Mouse (Mus musculus): Measurements from ENCODE around the gene Bsnd. TPM values are rescaled to one million over a fixed set of nuclear protein-coding genes. Genes with fewer than 3 reads are reported as not detected.

Gene Bsnd
- polyA plus RNA-seq, 1 experiment, result not detected

DNA sequence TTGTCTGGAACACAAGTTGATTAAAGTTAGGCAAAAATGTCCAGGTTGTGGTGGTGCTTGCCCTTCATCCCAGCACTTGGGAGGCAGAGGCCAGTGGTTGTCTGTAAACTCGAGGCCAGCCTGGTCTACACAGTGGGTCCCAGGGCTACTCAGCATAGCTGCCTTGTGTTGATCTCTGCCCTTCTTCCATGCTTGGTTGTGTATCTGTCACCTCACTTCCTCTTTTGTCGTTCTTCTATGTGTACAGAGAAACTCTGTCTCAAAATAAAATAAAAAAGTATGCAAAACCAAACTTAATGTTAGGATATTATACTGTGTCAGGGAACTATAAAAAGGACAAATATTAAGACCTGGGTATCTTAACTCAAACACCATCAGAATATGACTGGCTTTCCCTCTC is 32.0 kb upstream of the Bsnd start:
- TF ChIP-seq CTCF (IDR thresholded peaks at IDR 0.05; ENCODE audit: borderline replicate concordance, insufficient read depth, low read length) (no peak), POLR2A (IDR thresholded peaks at IDR 0.05; ENCODE audit: low read depth, low read length) (no peak)
- Histone ChIP-seq H3K4me1 (ENCODE audit: control insufficient read depth, insufficient read depth, low read length) (peaks cover 3% of the 10 kb centered on the region), H3K4me3 (ENCODE audit: insufficient read depth, low read length) (no peak overlapping the region), H3K27ac (ENCODE audit: insufficient read depth, low read length) (no peak overlapping the region)

DNA sequence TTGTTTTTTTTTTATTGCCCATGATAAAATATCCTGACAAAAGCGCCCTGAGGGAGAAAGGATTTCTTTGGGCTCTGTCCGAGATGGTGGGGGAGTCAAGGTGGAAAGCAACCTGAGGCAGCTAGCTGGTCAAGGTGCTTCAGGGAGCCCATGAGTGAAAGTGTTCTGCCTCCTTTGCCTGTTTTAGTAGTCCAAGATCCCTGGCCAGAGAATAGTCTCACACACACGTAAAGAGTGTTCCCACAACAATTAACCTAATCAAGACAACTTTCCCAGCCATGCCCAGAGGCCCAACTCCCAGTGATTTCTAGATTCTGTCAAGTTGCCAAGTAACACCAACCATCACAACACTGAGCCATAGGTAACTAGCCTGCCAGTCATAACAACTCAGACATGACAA is 30.5 kb upstream of the Bsnd start:
- no peak overlapping the region for H3K27ac ChIP-seq (ENCODE audit: insufficient read depth, low read length)
- no peak for TF ChIP-seq POLR2A (IDR thresholded peaks at IDR 0.05; ENCODE audit: low read depth, low read length)
- no peak for TF ChIP-seq CTCF (IDR thresholded peaks at IDR 0.05; ENCODE audit: borderline replicate concordance, insufficient read depth, low read length)
- no peaks in the 10 kb centered on the region for H3K4me1 ChIP-seq (ENCODE audit: control insufficient read depth, insufficient read depth, low read length)
- H3K4me3 ChIP-seq (ENCODE audit: insufficient read depth, low read length), result no peak overlapping the region

DNA sequence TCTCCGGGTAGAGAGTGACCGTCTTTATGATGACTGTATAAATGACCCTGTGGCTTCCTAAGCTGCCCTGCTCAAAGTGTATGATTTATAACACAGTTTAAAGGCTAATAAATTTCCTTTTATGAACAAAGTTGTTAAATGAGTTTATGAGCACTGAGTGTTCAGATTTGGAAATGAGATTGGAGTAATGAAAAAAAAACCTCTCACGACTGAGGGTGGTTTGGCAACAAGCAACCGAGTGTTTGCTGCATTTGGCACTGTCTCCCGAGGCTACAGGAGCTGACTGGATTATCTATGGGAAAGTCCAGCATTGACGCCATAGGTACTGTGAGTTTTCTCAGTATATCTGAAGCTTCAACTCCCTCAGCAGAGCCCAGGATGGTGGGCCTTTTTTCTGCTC is 22.5 kb upstream of the Bsnd start:
- no peak overlapping the region for H3K27ac ChIP-seq (ENCODE audit: insufficient read depth, low read length)
- H3K4me3 ChIP-seq (ENCODE audit: insufficient read depth, low read length), result no peak overlapping the region
- TF ChIP-seq POLR2A (IDR thresholded peaks at IDR 0.05; ENCODE audit: low read depth, low read length) (no peak), CTCF (IDR thresholded peaks at IDR 0.05; ENCODE audit: borderline replicate concordance, insufficient read depth, low read length) (no peak)
- no peaks in the 10 kb centered on the region for H3K4me1 ChIP-seq (ENCODE audit: control insufficient read depth, insufficient read depth, low read length)

DNA sequence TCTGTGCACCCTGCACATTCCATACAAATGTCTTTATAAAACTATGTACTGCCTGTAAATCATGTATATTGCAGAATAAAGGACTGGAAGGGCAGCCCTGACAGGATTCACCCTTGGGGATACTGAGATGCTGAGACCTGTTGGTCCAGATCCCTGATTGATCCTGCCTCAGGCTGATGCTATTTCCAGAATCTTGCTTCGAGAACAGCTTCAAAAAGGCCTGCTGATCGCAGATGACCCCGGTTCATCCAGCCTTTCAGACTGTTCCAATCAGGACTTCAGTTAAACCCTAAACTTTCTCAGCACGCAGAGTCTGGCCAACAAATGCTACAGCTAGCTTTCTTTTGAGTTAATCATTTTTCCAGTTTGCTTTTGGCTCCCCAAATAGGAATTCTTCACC is 17.8 kb upstream of the Bsnd start:
- H3K4me1 ChIP-seq (ENCODE audit: control insufficient read depth, insufficient read depth, low read length), result no peaks in the 10 kb centered on the region

DNA sequence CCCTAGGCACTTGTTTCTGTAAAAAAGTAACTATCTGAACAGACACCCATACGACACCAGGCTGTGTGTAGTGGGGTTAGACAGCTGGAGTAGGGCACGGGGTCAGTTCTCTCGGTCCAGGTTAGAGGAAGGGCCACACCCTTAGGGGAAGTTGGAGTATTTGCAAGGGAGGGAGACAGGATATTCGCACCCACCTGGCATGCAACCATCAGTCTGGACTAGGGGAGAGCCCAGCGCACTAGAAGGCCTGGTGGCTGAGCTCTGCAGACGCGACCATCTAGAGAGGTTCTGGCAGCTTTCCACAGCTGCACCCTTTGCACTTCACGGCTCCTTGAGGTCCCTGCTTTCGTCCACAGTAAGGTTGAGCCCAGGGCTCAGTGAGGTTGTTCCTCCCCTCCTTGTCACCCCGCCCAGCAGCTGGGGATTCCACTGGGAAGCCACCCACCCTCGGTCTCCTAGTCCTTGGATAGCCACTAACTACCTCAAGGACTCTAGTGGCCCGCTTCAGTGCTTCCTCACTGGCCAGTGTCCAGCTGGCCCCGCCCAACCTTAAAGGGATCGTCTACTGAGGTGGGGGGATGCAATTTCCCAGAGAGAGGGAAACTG is 13.5 kb upstream of the Bsnd start:
- Histone ChIP-seq H3K4me1 (ENCODE audit: control insufficient read depth, insufficient read depth, low read length) (no peaks in the 10 kb centered on the region), H3K27ac (ENCODE audit: insufficient read depth, low read length) (no peak overlapping the region), H3K4me3 (ENCODE audit: insufficient read depth, low read length) (no peak overlapping the region)
- no peak for TF ChIP-seq POLR2A (IDR thresholded peaks at IDR 0.05; ENCODE audit: low read depth, low read length)

More for the DNA sequence above, 17.8 kb upstream of the Bsnd start:
- TF ChIP-seq POLR2A (IDR thresholded peaks at IDR 0.05; ENCODE audit: low read depth, low read length) (no peak), CTCF (IDR thresholded peaks at IDR 0.05; ENCODE audit: borderline replicate concordance, insufficient read depth, low read length) (no peak)
- Histone ChIP-seq H3K27ac (ENCODE audit: insufficient read depth, low read length) (no peak overlapping the region), H3K4me3 (ENCODE audit: insufficient read depth, low read length) (no peak overlapping the region)

DNA sequence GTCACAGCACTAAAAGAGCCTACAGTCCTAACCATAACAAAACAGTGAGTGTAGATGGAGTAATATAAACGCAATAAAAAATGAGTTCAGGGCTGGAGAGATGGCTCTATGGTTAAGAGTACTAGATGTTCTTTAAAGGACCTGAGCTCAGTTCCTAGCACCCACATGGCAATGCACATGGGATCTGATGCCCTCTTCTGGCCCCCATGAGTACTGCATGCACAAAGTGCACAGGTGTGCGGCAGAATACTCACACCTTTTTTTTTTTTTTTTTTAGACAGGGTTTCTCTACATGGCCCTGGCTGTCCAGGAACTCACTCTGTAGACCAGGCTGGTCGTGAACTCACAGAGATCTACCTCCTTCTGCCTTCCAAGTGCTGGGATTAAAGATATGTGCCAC is 11.5 kb upstream of the Bsnd start:
- Histone ChIP-seq H3K4me3 (ENCODE audit: insufficient read depth, low read length) (no peak overlapping the region), H3K27ac (ENCODE audit: insufficient read depth, low read length) (no peak overlapping the region)
- TF ChIP-seq CTCF (IDR thresholded peaks at IDR 0.05; ENCODE audit: borderline replicate concordance, insufficient read depth, low read length) (no peak), POLR2A (IDR thresholded peaks at IDR 0.05; ENCODE audit: low read depth, low read length) (no peak)

DNA sequence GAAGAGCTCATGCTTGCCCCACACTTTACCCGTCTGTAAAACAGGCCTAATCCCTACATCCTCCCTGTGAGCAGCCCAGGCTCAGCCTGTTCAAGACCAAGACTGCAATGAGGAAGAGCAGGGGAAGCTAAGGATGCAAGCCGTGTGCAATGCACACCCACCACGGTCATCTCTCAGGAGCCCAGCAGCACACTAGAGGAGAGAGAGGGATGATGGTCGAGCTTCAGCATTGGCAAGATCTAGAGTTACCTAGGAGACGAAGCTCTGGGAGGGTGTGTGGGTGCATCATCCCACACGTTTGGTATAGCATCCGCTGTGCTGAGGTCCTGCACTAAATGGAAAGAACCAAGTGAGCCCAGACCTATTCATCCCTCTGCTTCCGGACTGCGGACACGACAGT is 8.0 kb upstream of the Bsnd start:
- Histone ChIP-seq H3K4me3 (ENCODE audit: insufficient read depth, low read length) (no peak overlapping the region), H3K27ac (ENCODE audit: insufficient read depth, low read length) (no peak overlapping the region), H3K4me1 (ENCODE audit: control insufficient read depth, insufficient read depth, low read length) (no peaks in the 10 kb centered on the region)
- TF ChIP-seq POLR2A (IDR thresholded peaks at IDR 0.05; ENCODE audit: low read depth, low read length) (no peak), CTCF (IDR thresholded peaks at IDR 0.05; ENCODE audit: borderline replicate concordance, insufficient read depth, low read length) (no peak)

More for the DNA sequence above, 11.5 kb upstream of the Bsnd start:
- no peaks in the 10 kb centered on the region for H3K4me1 ChIP-seq (ENCODE audit: control insufficient read depth, insufficient read depth, low read length)

DNA sequence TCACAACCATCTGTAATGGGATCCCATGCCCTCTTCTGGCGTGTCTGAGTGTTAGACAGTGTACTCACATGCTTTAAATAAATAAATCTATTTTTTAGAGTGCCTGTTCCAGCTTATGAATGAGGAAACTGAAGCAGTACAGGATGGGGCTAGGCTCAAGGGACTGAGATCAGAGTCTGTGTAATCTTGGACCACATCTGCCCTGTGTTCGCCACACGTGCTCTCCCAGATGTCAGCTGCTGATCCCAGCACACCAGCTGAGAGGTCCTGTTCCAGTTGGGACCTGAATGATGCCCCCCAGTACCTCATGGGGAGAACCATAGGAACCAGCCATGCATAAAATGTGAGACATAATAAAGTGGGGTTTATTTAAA is 6.4 kb upstream of the Bsnd start:
- no peak overlapping the region for H3K4me3 ChIP-seq (ENCODE audit: insufficient read depth, low read length)
- H3K27ac ChIP-seq (ENCODE audit: insufficient read depth, low read length), result no peak overlapping the region
- TF ChIP-seq CTCF (IDR thresholded peaks at IDR 0.05; ENCODE audit: borderline replicate concordance, insufficient read depth, low read length) (no peak), POLR2A (IDR thresholded peaks at IDR 0.05; ENCODE audit: low read depth, low read length) (no peak)
- H3K4me1 ChIP-seq (ENCODE audit: control insufficient read depth, insufficient read depth, low read length), result no peaks in the 10 kb centered on the region

DNA sequence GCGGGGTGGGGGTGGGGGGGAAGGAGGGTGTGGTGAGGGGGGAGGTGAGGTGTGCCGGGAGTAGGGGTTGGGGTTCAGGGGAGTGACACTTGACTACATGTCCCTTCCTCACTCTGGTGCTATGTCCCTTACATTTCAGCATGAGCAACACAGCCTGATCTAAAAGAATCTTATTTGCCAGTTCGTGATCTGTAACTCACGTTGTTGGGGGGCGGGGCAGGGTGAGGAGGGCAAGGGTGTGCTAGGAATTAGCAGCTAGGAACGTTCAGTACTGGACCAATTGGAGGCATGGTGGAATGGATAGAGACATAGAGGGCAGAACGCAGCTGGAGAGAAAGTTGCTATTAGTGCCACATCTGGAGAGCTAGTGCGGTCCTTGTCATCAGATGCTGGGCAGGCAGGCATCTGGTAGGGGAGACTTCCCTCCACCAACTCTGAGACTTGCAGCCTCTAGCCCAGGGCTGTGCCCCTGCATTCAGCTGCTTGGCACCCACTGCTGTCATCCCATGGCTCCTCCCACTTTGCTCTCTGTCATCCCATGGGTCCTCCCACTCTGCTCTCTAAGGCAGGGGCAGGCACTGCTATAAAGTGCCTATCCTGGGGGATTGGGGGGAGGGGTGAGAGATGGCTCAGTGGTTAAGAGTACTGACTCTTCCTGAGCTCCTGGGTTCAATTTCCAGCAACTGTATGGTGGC is 5.8 kb upstream of the Bsnd start:
- Histone ChIP-seq H3K4me3 (ENCODE audit: insufficient read depth, low read length) (no peak overlapping the region), H3K4me1 (ENCODE audit: control insufficient read depth, insufficient read depth, low read length) (no peaks in the 10 kb centered on the region), H3K27ac (ENCODE audit: insufficient read depth, low read length) (no peak overlapping the region)
- no peak for TF ChIP-seq CTCF (IDR thresholded peaks at IDR 0.05; ENCODE audit: borderline replicate concordance, insufficient read depth, low read length)
- no peak for TF ChIP-seq POLR2A (IDR thresholded peaks at IDR 0.05; ENCODE audit: low read depth, low read length)

DNA sequence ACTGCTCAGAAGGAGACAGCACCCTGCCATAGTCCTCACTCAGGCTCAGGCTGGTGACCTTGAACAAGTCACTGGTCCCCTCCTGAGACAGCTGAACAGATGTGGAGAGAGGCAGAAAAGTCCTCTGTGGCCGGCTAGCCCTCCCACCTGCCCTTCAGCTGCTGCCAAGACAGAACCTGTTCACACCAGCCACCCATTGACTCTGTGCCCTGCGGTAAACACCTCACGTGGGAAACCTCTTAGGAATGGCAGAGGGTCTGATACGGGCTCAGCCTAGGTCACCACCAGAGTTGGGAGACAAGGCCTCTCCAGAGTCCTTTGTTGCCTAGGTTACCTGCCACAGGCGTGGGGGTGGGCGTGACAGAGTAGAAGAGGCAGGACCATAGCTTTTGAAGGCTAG is 4.8 kb upstream of the Bsnd start:
- no peak for TF ChIP-seq CTCF (IDR thresholded peaks at IDR 0.05; ENCODE audit: borderline replicate concordance, insufficient read depth, low read length)
- no peak for TF ChIP-seq POLR2A (IDR thresholded peaks at IDR 0.05; ENCODE audit: low read depth, low read length)
- no peak overlapping the region for H3K27ac ChIP-seq (ENCODE audit: insufficient read depth, low read length)
- H3K4me3 ChIP-seq (ENCODE audit: insufficient read depth, low read length), result no peak overlapping the region
- H3K4me1 ChIP-seq (ENCODE audit: control insufficient read depth, insufficient read depth, low read length), result no peaks in the 10 kb centered on the region

Measured in embryonic fibroblast, embryonic 13.5 days (primary cell).